Mouse (Mus musculus) urinary bladder, postnatal 4 days (tissue): ENCODE results near the gene Sestd1.

Experiments
- DNase-seq, 2 experiments: peaks; one replicate each; pipeline ENCODE4 v3.0.0; 2021 to 2022; ENCODE audit warnings: low spot score in 2 of 2

Sestd1 gene

DNA sequence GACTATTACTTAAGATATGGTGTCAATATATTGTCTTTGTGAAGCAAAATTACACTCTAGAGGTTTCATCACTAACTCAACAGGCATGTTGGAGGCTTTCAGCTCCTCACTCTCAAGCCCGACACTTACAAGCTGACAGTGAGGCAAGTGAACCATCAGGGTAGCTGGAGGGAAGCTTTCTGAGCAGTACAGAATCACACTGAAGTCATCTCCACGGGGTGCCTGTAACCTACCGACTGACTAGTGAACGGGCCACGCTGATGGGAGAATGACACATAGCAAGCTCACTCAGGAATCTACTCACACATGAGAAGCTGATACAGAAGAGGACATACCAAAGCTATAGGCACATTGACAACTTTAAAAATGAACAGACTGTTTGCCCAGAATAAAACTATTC lies 67.5 kb downstream of the Sestd1 start:
- no peak for DNase-seq

- no peak for DNase-seq
Observed at GRCm38 (mm10) chr2:77206951-77207350, 73.4 kb downstream of the Sestd1 start.

GRCm38 (mm10) chr2:77203916-77204315 lies 76.5 kb downstream of the Sestd1 start:
- DNase-seq: no peak

- no peak for DNase-seq
Observed at GRCm38 (mm10) chr2:77201900-77202299, 78.5 kb downstream of the Sestd1 start.

GRCm38 (mm10) chr2:77200958-77201614 lies 79.3 kb downstream of the Sestd1 start:
- no peak for DNase-seq

DNA sequence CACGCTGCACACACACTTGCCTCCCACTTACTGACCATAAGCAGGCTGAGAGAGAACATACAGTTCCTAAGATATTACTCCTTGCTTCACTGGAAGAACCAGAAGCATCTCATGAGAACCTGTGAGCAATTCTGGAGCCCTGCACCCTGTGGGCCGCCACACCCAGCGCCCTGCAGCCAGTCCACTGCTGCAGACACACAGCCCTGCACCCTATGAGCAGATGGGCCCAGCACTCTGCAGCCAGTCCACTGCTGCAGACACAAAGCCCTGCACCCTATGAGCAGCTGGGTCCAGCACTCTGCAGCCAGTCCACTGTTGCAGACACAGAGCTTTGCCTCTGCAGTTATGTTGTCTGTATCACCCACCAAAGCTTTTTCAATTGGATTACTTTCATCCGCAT lies 80.0 kb downstream of the Sestd1 start:
- DNase-seq: no peak

GRCm38 (mm10) chr2:77198246-77198645 lies 82.1 kb downstream of the Sestd1 start:
- DNase-seq: no peak

- no peak for DNase-seq
Observed at GRCm38 (mm10) chr2:77196819-77197218, 83.6 kb downstream of the Sestd1 start.

DNA sequence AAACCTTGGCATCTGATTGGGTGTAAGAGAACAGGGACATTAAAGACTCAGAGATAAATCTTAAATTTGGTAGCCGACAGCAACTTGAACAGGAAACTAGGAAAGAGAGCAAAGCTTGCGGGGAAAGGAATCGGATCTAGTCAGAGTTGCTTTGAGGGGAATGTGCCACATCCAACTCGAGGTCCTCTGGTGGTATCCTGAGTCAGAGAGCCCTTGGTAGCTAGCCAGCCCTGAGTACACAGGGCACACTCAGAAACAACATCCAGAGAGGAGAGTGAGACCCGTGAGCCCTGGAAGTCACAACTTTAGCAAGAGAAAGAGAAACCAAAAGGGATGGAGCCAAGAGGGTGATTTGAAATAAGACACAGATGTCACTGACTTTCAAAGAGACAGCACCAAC lies 85.3 kb downstream of the Sestd1 start:
- DNase-seq: no peak

DNA sequence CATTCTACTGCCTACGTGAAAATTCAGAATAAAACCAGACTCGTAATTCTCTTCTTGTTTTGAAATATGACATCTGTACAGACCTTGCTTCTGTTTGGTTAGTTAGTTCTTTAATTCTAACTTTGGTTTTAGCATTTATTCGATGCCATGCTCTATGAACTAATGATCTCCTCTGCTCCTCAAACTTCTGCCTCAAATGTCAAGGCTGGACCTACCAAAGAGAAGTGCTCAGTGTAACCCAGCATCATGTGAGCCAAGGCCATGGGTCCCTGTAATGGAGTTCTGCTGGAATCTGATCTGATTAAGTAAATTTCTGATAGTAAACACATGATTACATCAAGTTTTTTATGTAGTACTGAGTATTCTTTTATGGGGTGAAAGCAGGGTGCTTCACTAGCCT lies 88.6 kb downstream of the Sestd1 start:
- no peak for DNase-seq

DNA sequence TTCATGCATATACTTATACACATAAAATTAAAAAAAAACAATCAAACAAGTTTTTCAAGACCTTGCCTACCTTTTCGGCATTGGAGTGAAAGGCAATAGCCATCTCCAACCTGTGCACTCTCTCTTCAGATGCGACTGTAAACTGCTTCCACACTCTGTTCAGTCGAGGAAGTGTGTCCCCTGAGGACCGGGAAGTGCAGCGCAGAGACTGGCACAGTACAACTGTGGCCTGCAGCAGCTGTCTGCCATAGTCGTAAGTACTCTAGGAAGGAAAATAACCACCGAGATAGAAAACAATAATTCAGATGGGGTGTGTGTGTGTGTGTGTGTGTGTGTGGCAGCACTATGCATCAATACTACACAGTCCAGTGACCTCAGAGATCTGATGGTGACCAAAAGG lies 89.5 kb downstream of the Sestd1 start:
- DNase-seq: no peak

DNA sequence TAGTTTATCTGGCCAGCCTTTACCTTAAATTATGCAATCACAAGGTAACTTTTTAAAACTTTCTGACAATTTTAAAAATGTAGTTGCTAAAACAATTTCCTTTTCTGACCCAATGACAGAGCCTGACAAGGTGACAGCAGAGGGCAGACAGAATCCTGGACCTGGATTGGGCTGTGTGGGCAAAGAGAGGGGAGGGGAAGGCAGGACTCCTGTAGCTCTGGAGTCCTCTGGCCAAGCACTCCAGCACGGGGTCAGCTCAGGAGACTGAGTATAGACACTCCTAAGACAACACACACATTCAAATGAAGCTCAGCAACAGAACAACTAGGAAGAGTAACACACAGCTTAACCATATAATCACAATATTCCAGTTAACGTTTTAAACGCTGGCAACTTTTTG lies 90.1 kb downstream of the Sestd1 start:
- no peak for DNase-seq

DNA sequence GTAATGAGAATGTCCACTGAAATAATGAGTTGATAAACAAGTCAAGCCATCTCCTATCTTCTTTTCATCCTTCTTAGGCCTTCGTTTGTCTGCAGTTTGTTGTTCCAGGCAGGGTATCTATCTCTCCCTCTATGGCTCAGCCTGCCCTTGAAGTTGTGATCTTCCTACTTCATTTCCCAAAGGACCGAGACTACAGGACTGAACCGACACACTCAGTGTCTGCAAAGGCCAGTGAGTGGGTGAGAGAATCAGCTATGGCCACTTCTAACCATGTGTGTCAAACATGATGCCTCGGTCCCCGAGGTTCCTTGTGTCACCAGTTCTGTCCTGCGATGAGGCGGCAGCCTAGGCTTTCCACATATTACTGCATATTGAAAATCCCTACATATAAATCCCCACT lies 90.7 kb downstream of the Sestd1 start:
- DNase-seq: no peak

GRCm38 (mm10) chr2:77187501-77187900 lies 92.9 kb downstream of the Sestd1 start:
- no peak for DNase-seq

- no peak for DNase-seq
Observed at GRCm38 (mm10) chr2:77186912-77187311, 93.5 kb downstream of the Sestd1 start.

GRCm38 (mm10) chr2:77184049-77184571 lies 96.3 kb downstream of the Sestd1 start:
- DNase-seq: no peak

- no peak for DNase-seq
Observed at GRCm38 (mm10) chr2:77183646-77184045, 96.7 kb downstream of the Sestd1 start.

DNA sequence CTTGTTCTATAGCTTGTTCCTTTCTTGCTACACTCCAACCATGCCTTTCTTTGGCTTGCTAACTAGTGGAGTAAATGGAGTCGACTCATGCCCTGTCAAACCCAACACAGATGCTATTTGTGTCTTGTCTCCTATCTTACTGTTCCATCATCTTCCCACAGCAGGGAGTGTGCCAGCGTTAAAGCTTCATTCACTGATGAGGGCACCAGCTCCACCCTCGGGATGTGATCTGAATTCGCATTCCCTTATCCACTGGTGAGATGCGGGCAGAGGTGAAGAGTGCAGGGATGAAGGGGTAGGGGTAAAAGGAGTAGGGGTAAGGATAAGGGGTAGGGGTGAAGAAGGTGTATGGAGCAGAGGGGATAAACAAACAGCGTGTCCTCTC lies 97.4 kb downstream of the Sestd1 start:
- DNase-seq: no peak

DNA sequence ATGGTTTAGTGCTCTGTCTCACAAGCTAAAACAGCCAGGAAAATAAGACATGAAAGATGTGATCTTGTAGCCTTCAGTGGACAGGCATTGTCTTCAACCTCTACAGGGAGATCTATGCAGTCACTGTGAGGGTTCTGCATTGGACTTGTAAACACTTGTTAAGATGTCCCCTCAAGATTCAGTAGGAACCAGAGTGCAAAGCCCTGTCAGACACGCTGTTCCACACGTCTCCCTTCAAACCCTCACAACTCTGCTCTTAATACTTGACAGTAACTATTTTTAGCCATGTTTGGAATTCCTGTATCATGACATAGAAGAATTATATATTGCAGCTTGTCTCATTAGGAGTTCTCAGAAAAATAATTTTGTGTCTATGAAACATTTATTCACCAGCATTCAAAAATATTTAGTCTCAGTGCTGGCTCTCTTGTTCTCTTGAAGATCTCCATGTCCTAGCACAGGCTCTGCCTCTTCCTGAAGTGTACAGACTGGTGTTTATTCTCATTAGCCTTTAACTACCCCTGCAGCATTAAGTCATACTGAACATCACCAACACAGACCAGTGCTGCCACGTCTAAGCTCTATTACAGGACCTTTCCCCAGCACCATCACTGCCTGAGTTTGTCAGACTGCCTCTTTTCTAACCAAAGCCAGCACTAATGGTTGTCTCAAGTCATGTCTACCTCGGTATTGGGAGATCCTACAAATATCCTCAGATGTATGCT lies 98.0 kb downstream of the Sestd1 start:
- no peak for DNase-seq

GRCm38 (mm10) chr2:77177472-77177871 lies 102.9 kb downstream of the Sestd1 start:
- DNase-seq: no peak

DNA sequence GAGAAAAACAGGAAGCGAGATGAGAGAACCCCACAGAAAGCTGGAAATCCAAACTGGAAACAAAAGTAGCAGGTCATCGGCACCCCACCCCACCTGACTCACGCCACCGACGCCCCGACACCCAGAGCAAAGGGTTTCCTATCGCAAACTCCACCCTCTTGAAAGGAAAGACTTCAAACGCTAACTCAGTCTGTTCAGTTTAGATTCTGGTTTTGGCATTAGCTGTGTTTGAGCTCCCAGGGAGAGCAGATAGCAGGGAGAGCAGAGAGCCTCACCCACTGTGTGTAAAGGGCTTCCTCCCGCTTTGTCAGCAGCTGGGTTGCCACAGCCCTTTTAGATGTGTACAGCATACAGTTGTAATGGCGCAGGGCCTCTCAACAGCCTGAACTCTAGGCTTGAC lies 104.0 kb downstream of the Sestd1 start:
- DNase-seq: no peak

- DNase-seq: no peak
Observed at GRCm38 (mm10) chr2:77175411-77175810, 105.0 kb downstream of the Sestd1 start.

GRCm38 (mm10) chr2:77174313-77174712 lies 106.1 kb downstream of the Sestd1 start:
- DNase-seq: no peak
